Mouse (Mus musculus) stomach, postnatal 0 days (tissue): ENCODE measurements around the gene Stk39. TPM values are rescaled to one million over a fixed set of nuclear protein-coding genes. Genes with fewer than 3 reads are reported as not detected.

ENCODE experiments used
- ATAC-seq: fragments of 200-750 bp; cut with Nextera tagmentation; 2 replicates; pipeline ENCODE4 v1.8.0; 2017; ENCODE audit not compliant: low FRiP score, low TSS enrichment
- DNase-seq: peaks from one replicate; pipeline ENCODE4 v3.0.0-alpha.2; 2016; ENCODE audit warnings: low spot score
- H3K27ac ChIP-seq: fragments of 300-500 bp; sonication (generic); replicated peaks from 2 replicates; pipeline ENCODE4 v1.5.1; 2014; ENCODE audit warnings: mild to moderate bottlenecking, control low read depth
- H3K27me3 ChIP-seq: fragments of 300-500 bp; sonication (generic); 2 replicates; pipeline ENCODE4 v1.6.1; 2014; ENCODE audit warnings: low read length; ENCODE audit not compliant: control insufficient read depth, insufficient read depth
- H3K36me3 ChIP-seq: fragments of 300-500 bp; sonication (generic); 2 replicates; pipeline ENCODE4 v1.6.1; 2014; ENCODE audit warnings: low read length, mixed read lengths; ENCODE audit not compliant: control insufficient read depth, insufficient read depth
- H3K4me1 ChIP-seq: fragments of 300-500 bp; sonication (generic); replicated peaks from 2 replicates; pipeline ENCODE4 v1.6.1; 2014; ENCODE audit warnings: antibody characterized with exemption; ENCODE audit not compliant: control insufficient read depth, insufficient read depth
- H3K4me2 ChIP-seq: fragments of 300-500 bp; sonication (generic); replicated peaks from 2 replicates; pipeline ENCODE4 v1.6.1; 2014; ENCODE audit warnings: low read depth, mild to moderate bottlenecking, control low read depth, moderate library complexity
- H3K4me3 ChIP-seq: fragments of 300-500 bp; sonication (generic); 2 replicates; pipeline ENCODE4 v1.5.1; 2014; ENCODE audit warnings: low read depth, low read length, control low read depth
- H3K9ac ChIP-seq: fragments of 300-500 bp; sonication (generic); 2 replicates; pipeline ENCODE4 v1.6.1; 2014; ENCODE audit warnings: mild to moderate bottlenecking, low read length, control low read depth, mixed read lengths
- H3K9me3 ChIP-seq: fragments of 300-500 bp; sonication (generic); 2 replicates; pipeline ENCODE4 v1.6.1; 2016; ENCODE audit warnings: low read length; ENCODE audit not compliant: control insufficient read depth
- CTCF ChIP-seq: IDR thresholded peaks from 2 replicates; pipeline ENCODE4 v1.5.1; 2016; ENCODE audit warnings: antibody characterized with exemption, low read depth, mild to moderate bottlenecking, moderate library complexity
- EP300 ChIP-seq: optimal IDR thresholded peaks from 2 replicates; pipeline ENCODE3; 2016; ENCODE audit warnings: antibody characterized with exemption
- WGBS: fragments of 180-500 bp; shearing (Covaris S2); extraction: QIAGEN DNeasy Blood & Tissue Kit; methylation state at CpG from one replicate; pipeline ENCODE4 v1.1.7; 2014; 5-methylcytosine and 5-hydroxymethylcytosine counted together
- polyA plus RNA-seq: library from polyadenylated mRNA; unstranded; fragments of >200 nt; fragmentation: Nextera tagmentation; extraction: Ambion mirVana; gene quantifications from 2 replicates; pipeline ENCODE4 v1.2.1, GENCODE M21; 2015

Gene Stk39
- polyA plus RNA-seq, 1 experiment from 2014 or later, result 23.6 TPM

- Histone ChIP-seq H3K4me1 (no peaks in the 10 kb centered on the region), H3K27ac (no peak overlapping the region), H3K36me3 (no peaks in the 10 kb centered on the region), H3K27me3 (no peaks in the 10 kb centered on the region), H3K9me3 (no peaks in the 10 kb centered on the region), H3K4me2 (no peak overlapping the region), H3K4me3 (no peak overlapping the region), H3K9ac (no peak overlapping the region)
- WGBS, result 88% methylated on average over 3 of the region's 3 CpGs
- no peak for TF ChIP-seq EP300
- no peak for TF ChIP-seq CTCF
- DNase-seq, result no peak
- ATAC-seq, result no peak
Observed at GRCm38 (mm10) chr2:68298356-68298755, 173.7 kb downstream of the Stk39 start.

- Histone ChIP-seq H3K27me3 (no peaks in the 10 kb centered on the region), H3K27ac (no peak overlapping the region), H3K9ac (no peak overlapping the region), H3K36me3 (no peaks in the 10 kb centered on the region), H3K9me3 (no peaks in the 10 kb centered on the region), H3K4me1 (no peaks in the 10 kb centered on the region), H3K4me3 (no peak overlapping the region), H3K4me2 (no peak overlapping the region)
- ATAC-seq, result no peak
- TF ChIP-seq CTCF (no peak), EP300 (no peak)
- WGBS, result 86% methylated on average over 2 of the region's 2 CpGs
- no peak for DNase-seq
Observed at GRCm38 (mm10) chr2:68297955-68298354, 174.1 kb downstream of the Stk39 start.

- Histone ChIP-seq H3K9me3 (no peaks in the 10 kb centered on the region), H3K4me2 (no peak overlapping the region), H3K9ac (no peak overlapping the region), H3K27me3 (no peaks in the 10 kb centered on the region), H3K27ac (no peak overlapping the region), H3K4me1 (no peaks in the 10 kb centered on the region), H3K36me3 (no peaks in the 10 kb centered on the region), H3K4me3 (no peak overlapping the region)
- TF ChIP-seq CTCF, result no peak
- TF ChIP-seq EP300, result no peak
- WGBS, result 77% methylated on average over 2 of the region's 2 CpGs
- no peak for DNase-seq
- ATAC-seq, result no peak
Observed at GRCm38 (mm10) chr2:68296743-68297142, 175.3 kb downstream of the Stk39 start.

GRCm38 (mm10) chr2:68292539-68293320 lies 179.3 kb downstream of the Stk39 start:
- H3K27ac ChIP-seq, result peak overlapping the region; percentile 56
- 41% methylated on average over 16 of the region's 16 CpGs for WGBS
- no peak for DNase-seq

GRCm38 (mm10) chr2:68291895-68292294 lies 180.2 kb downstream of the Stk39 start:
- H3K4me3 ChIP-seq, result no peak overlapping the region
- H3K4me2 ChIP-seq, result no peak overlapping the region
- DNase-seq (no peak), ATAC-seq (no peak)
- no peaks in the 10 kb centered on the region for H3K4me1 ChIP-seq
- no peaks in the 10 kb centered on the region for H3K9me3 ChIP-seq
- H3K36me3 ChIP-seq, result no peaks in the 10 kb centered on the region
- H3K27ac ChIP-seq, result no peak overlapping the region
- WGBS, result 36% methylated on average over 5 of the region's 5 CpGs
- H3K9ac ChIP-seq, result no peak overlapping the region
- TF ChIP-seq EP300, result no peak
- no peak for TF ChIP-seq CTCF
- H3K27me3 ChIP-seq, result no peaks in the 10 kb centered on the region

More at GRCm38 (mm10) chr2:68292539-68293320, 179.3 kb downstream of the Stk39 start:
- H3K9ac ChIP-seq, result no peak overlapping the region
- 0 out of 2 replicates have a peak overlapping the region, but pooled peaks have one; percentile 4 for H3K4me3 ChIP-seq
- H3K36me3 ChIP-seq, result no peaks in the 10 kb centered on the region
- H3K9me3 ChIP-seq, result no peaks in the 10 kb centered on the region
- ATAC-seq, result no peak; the same call in 1 of the 2 replicates
- H3K27me3 ChIP-seq, result no peaks in the 10 kb centered on the region
- TF ChIP-seq CTCF (no peak), EP300 (no peak)
- no peaks in the 10 kb centered on the region for H3K4me1 ChIP-seq
- peak overlapping the region; percentile 25 for H3K4me2 ChIP-seq

- Histone ChIP-seq H3K4me2 (no peak overlapping the region), H3K4me1 (no peaks in the 10 kb centered on the region), H3K27me3 (no peaks in the 10 kb centered on the region), H3K9ac (no peak overlapping the region), H3K4me3 (no peak overlapping the region), H3K36me3 (no peaks in the 10 kb centered on the region), H3K9me3 (no peaks in the 10 kb centered on the region), H3K27ac (no peak overlapping the region)
- DNase-seq (no peak), ATAC-seq (no peak)
- WGBS, result 25% methylated on average over 4 of the region's 4 CpGs
- TF ChIP-seq CTCF (no peak), EP300 (no peak)
Observed at GRCm38 (mm10) chr2:68289961-68290360, 182.1 kb downstream of the Stk39 start.
